Mouse (Mus musculus) gastrocnemius, adult 2 months (tissue): Measurements from ENCODE around the gene Srcin1. TPM values are rescaled to one million over a fixed set of nuclear protein-coding genes. Genes with fewer than 3 reads are reported as not detected.

Source experiments
- DNase-seq: peaks from one replicate; pipeline ENCODE4 v3.0.0; 2022
- H3K27ac ChIP-seq: fragments of 200-600 bp; 2 replicates; pipeline ENCODE4 v1.8.1; 2022; ENCODE audit warnings: mild to moderate bottlenecking
- H3K4me3 ChIP-seq: fragments of 200-600 bp; 2 replicates; pipeline ENCODE4 v1.8.1; 2022; ENCODE audit warnings: mild to moderate bottlenecking, moderate library complexity
- CTCF ChIP-seq: fragments of 200-600 bp; IDR thresholded peaks from 2 replicates; pipeline ENCODE4 v1.8.1; 2022; ENCODE audit warnings: antibody characterized with exemption, mild to moderate bottlenecking, moderate library complexity
- intact Hi-C: fragments of 180-260 bp; cut with DNase I; formaldehyde crosslinking; loops from one replicate; pipeline ENCODE4 v1.15.1; 2025
- total RNA-seq, 2 experiments: library from RNA; stranded (reverse); gene quantifications; 2 replicates each; pipeline ENCODE4 v1.2.3; 2021

Srcin1 gene
- total RNA-seq, 2 experiments from 2014 or later = 0.61 to 1.2 TPM

DNA sequence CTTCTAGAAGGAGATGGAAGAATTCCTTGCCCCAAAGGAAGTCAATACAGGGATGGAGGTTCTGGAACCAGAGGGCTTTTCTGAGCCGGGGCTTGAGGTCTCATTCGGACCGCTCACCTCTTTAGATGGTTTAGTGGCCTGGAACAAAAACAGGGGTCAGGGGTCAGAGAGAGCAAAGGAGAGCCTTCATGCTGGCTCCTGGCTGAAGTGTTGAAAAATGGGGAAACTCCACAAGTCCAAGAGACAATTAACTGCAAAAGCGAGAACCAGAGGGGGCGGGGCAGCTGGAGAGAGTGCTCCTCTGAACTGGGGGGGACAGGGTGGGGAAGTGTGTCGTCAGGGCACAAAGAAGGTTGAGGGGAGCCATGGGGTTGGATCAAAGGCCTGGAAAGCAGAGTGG lies 63.5 kb downstream of the Srcin1 start:
- peak overlapping the region; percentile 57 for H3K4me3 ChIP-seq
- intact Hi-C loops = no loop called here
- DNase-seq = no peak
- no peak for TF ChIP-seq CTCF
- H3K27ac ChIP-seq = no peak overlapping the region

DNA sequence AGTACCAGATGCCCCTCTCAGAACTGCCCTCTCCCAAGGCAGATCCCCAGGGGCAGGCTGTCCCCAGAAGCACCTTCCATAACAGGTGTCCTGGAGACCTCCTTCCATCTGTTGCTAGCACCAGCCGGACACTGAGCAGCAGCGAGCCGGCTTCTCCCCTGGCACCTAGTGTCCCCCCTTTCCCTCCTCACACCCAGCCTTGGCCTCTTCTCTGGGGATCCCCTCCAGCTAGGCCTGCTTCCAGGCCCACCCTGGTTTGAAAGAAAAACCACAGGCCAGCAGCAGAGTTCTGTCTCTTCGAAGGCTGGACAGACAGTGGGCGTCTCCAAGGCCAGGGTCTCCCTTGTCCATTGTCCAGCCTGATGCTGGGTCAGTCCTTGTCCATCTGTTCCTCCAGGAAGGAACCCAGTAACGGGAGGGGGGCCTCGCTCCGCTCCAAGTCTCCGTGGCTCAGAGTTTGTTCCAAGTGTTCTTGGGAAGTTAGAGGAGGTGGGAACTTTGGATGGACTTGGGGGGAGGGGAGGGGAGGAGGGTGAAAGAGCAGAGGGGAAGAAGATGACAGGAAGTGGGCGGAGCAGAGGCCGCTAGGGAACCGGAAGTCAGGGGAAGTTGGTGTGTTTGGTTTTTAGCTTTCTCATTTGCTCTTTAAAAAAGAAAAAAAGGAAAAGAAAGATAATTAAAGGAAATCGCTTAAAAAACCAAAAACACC lies 64.2 kb downstream of the Srcin1 start:
- H3K27ac ChIP-seq = peak overlapping the region; percentile 64
- no peak for TF ChIP-seq CTCF
- H3K4me3 ChIP-seq = peak overlapping the region; percentile 57
- intact Hi-C loops = no loop called here
- peak; percentile 52 for DNase-seq

DNA sequence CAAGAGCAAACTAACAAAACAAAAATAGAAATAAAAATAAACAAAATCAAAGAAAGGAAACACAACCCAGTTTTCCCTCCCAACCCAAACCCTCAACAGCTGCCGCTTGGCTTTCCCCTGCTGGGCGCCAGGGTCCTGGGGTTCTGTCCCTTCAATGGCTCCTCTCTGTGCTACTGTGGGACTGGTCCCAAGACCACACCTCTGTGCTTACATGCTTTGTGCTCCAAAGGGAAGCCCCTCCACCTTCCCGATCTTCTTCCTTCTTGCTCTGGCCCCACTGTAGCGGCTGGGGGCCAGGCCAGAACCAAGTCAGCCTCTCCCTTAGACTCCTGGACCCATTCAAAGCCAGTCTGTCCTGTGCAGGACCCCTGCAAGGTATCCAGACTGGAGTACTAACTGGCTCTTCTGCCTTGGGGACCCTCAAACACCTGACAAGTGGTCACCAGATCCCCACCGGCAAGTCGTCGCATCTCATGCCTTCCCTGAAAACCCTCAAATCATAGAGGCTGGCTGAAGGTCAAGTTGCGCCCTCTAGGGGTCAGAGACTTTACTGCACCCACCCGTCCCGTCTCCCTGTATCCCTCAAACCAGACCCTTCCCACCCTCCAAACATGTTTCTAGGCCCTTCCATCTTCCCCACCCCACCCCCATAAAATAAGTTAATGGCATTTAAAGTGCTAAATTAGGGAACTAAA lies 64.9 kb downstream of the Srcin1 start:
- H3K4me3 ChIP-seq = peak overlapping the region; percentile 57
- intact Hi-C loops = no loop called here
- H3K27ac ChIP-seq = no peak overlapping the region
- TF ChIP-seq CTCF = peak; percentile 87
- peak; percentile 74 for DNase-seq

DNA sequence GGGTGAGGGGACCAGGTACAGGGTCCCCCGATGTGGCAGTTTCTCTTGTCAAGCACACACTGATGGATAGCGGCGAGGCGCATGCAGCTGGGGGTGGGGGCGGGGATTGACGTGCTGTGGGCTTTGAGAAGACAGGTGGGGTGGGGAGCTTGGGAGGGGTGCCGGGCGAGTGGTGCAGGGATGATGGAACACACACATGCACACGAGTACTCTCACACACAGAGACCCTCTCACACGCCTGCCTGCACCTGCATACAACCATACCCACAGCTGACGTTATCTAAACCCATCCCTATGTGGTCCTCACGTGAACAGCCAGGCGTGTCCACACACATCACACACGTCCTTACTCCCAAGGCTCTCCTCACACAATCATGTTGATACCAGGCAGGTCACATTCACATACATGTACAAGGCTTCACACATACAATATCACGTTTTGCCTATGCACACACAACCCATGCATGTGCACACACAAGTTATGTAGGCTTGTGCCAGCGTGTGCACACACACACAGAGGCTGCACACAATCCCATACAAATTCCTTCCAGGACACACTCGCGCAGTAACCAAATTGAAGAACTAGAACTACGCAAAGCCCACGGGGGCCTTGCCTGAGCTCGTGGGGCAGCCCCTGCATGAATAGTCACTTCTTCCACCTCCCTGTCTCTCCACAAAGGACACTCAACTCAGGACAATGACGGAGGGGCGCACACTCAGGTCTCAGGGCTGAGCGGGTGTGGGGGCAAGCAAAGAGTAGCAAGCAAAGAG lies 66.1 kb downstream of the Srcin1 start:
- no peak for TF ChIP-seq CTCF
- H3K27ac ChIP-seq = no peak overlapping the region
- intact Hi-C loops = no loop called here

DNA sequence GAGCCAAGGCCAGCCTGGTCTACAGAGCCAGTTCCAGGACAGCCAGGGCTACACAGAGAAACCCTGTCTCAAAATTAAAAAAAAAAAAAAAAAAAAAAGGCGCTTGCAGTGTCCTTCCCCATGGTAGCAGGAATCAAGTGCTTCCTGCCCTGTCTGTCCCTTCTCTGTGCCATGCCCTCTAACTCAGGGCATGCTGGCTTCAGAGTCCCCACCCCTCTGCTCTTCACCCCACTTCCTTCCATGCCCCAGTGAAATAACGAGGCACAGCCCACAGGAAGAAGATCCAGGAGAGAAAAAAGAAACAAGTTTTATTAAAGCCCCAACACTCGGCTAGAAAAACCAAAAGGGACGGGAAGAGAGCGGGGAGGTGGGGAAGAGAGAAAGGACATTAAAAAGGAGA lies 66.9 kb downstream of the Srcin1 start:
- Histone ChIP-seq H3K4me3 (no peak overlapping the region), H3K27ac (no peak overlapping the region)
- DNase-seq = no peak
- no peak for TF ChIP-seq CTCF
- intact Hi-C loops = no loop called here

More for the DNA sequence above, 66.1 kb downstream of the Srcin1 start:
- DNase-seq = no peak
- H3K4me3 ChIP-seq = no peak overlapping the region

DNA sequence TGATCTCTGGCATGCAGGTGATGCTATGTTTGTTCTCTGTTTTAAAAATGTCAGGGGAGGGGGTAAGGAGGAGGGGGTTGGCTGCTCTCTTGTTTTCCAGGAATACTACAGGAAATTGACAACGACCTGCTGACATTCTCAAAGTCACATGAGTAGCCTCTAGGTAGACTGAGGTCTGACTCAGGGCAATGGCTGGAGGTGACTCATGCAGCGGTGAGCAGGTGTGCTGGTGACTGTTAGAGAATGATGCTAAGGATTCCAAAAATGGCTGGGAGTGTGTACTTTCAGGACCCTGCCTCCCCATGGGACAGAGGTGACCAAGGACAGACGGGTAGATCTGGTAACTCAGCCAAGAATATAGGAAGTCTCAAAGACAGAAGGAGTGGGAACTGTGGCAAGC lies 67.8 kb downstream of the Srcin1 start:
- H3K27ac ChIP-seq = no peak overlapping the region
- H3K4me3 ChIP-seq = no peak overlapping the region
- no peak for TF ChIP-seq CTCF
- DNase-seq = no peak
- intact Hi-C loops = no loop called here

DNA sequence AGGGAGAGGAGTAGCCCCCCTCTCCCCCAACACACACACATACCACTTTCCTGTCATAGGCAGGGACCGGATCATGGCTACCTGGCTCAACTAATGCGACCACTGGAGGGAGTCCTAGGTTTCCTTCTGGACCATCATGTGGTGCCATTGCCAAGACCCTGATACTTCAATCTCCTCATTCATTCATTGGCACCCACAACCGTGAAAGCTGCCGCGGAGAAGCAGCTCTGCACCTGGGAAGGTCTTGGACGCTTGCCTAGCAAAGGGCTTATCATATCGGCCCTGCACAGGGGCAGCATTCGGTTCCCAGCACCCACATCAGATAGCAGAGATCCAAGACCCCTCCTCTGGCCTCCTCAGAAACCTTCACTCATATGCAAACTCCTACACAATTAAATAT lies 69.7 kb downstream of the Srcin1 start:
- Histone ChIP-seq H3K4me3 (no peak overlapping the region), H3K27ac (no peak overlapping the region)
- DNase-seq = no peak
- peak; percentile 4; the same call in 1 of the 2 replicates for TF ChIP-seq CTCF
- intact Hi-C loops = no loop called here

DNA sequence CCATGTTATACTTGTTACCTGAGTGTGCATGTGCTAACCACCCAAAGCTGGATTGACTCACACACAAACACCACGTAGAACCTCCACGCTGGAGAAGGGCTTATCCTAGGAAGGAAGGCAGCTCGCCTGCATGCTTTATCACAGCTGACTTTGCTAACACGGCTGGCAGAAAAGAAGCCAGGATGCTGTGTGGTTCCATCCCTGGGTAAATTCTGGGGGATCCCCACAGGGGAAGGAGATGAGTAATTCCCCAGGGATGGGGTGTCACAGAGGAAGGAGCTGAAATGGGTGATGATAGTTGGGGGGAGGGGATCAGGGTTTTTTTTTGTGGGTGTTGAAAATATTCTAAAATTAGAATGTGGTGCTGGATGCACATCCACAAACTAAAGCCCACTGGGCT lies 70.2 kb downstream of the Srcin1 start:
- intact Hi-C loops = no loop called here
- H3K4me3 ChIP-seq = no peak overlapping the region
- DNase-seq = no peak
- TF ChIP-seq CTCF = no peak
- no peak overlapping the region for H3K27ac ChIP-seq

DNA sequence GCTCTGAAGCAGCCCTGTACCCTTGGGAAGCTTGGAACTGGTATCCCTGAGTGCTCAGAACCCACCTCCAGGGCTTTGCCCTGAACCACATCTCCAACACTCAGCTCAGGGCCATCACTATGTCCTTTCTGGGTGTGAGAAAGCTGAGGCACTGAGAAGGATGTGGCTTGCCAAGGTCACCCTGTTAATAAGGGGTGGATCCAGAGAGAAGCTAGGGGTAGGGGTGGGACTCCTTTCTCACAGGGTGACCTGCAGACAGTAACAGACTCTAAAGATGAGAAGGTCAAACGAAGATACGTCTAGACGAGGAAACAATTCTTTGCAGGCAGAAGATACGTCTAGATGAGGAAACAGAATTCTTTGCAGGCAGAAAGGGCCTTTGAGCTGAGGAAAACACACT lies 73.1 kb downstream of the Srcin1 start:
- intact Hi-C loops = no loop called here
- DNase-seq = no peak

DNA sequence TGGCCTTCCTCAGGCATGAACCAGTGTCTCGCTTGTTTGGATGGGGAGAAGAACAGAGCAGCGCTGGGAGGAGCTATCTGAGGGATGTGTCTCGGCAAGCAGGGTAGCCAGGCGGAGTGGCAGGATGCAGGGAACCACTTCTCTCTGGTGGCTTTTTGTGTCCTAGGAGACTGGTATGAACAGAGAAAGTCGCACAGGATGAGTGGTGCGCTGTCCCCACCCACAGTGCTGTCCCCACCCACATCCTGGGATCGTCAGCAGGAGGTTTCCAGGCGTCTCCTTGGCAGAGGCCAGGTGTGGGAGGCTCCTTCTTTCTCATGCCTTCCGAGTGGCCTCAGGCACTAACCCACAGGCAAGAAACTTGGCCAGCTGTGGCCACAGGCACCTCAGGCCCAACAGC lies 73.6 kb downstream of the Srcin1 start:
- intact Hi-C loops = no loop called here
- Histone ChIP-seq H3K4me3 (no peak overlapping the region), H3K27ac (no peak overlapping the region)
- no peak for TF ChIP-seq CTCF
- DNase-seq = no peak

More for the DNA sequence above, 73.1 kb downstream of the Srcin1 start:
- TF ChIP-seq CTCF = no peak
- no peak overlapping the region for H3K27ac ChIP-seq
- H3K4me3 ChIP-seq = no peak overlapping the region

DNA sequence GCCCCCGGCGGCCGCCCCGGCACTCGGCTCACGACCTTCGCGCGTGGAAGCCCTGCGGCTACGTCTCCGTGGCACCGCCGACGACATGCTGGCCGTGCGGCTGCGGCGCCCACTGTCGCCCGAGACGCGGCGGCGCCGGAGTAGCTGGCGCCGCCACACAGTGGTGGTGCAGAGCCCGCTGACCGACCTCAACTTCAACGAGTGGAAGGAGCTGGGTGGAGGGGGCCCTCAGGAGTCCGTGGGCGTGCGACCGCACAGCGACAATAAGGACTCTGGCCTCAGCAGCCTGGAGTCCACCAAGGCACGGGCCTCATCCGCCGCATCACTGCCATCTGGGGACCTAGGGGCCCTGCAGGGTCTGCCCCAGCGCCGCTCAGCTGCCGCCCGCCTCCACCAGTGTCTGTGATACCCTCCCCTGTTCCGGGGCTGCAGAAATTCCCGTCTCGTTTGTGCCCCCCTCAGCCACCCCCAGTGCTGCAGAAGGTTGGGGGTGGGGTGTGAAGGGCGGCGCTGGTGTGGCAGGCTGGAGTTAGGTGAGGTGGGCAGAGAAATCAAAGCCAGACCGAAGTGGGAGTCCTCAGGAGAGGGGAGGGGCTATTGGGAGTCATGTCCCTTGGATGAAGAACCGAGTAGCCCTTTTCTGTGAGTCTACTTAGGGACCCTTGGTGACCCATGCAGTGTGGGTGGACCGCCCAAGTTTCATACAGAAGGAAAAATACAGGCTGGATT lies 75.1 kb downstream of the Srcin1 start:
- Histone ChIP-seq H3K27ac (no peak overlapping the region), H3K4me3 (no peak overlapping the region)
- TF ChIP-seq CTCF = no peak
- no peak for DNase-seq
- intact Hi-C loops = no loop called here

DNA sequence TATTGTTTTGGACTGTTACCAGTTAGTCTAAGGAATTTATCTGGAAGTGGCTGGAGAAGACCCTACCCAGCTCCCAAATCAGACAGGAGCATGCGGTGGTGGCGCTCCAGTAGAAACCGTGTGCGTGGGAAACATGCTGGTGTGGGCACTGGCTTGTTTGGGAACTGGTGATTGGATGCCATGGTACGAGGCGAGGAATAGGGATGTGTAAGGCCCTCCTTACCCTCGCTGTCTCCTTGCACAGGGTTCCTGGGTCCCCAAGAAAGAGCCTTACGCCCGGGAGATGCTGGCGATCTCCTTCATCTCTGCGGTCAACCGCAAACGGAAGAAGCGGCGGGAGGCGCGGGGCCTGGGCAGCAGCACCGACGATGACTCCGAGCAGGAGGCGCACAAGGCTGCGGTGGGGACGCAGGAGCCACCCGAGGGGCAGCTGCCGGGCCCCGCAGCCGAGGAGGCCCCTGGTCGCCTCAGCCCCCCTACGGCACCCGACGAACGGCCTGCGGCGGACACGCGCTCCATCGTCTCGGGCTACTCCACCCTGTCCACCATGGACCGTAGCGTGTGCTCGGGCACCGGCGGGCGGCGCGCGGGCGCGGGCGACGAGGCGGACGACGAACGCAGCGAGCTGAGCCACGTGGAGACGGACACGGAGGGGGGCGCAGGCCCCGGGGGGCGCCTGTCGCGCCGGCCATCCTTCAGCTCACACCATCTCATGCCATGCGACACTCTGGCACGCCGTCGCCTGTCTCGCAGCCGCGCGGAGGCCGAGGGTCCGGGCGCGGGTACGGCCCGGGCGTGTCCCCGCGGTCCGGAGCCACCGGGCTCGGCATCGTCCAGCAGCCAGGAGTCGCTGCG lies 75.9 kb downstream of the Srcin1 start, which contains the start of gene 4933428G20Rik:
4933428G20Rik (minus strand) TSS at position 476 of the 855 bp plus-strand sequence.
- intact Hi-C loops = no loop called here
- Histone ChIP-seq H3K4me3 (no peak within 1 kb of the TSS), H3K27ac (no peak within 1 kb of the TSS)

More for the DNA sequence above, 75.9 kb downstream of the Srcin1 start, which contains the start of gene 4933428G20Rik:
- DNase-seq = no peak
- no peak for TF ChIP-seq CTCF
